Comparison of ENCODE assay signal across 8 mouse cellular contexts in the genomic region with DNA sequence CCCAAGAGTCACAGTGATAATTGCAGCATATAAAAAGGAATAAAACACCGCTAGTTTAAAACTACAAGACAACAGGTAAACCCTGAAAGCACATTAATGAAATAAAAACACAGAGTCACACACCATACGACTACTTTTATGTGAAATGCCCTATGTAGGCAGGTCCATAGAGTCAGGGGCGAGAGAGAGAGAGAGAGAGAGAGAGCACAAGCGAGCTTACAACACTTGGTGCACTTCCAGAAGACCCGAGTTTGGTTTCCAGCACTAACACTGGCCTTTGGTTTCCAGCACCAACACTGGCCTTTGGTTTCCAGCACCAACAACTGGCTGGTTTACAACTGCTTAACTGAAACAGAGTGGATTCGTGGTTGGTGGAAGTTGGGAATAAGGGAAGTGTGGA. TPM values are rescaled to one million over a fixed set of nuclear protein-coding genes. Genes with fewer than 3 reads are reported as not detected.
DNase-seq lines count a peak whose midpoint lies in the region; ATAC-seq and TF ChIP-seq lines count a peak whose summit lies in the region.

No protein-coding gene starts in this region.

- no peak overlapping the region for H3K27ac ChIP-seq in lung, postnatal 0 days (ENCODE audit: low read length)
- no peak overlapping the region for H3K27ac ChIP-seq in limb, embryonic 11.5 days (replicated peaks; ENCODE audit: low read depth, low read length)
- no peak overlapping the region for H3K27ac ChIP-seq in stomach, embryonic 14.5 days (ENCODE audit: low read length)

- peaks cover 6% of the 10 kb centered on the region; the same call in 1 of the 2 replicates for H3K4me1 ChIP-seq in lung, postnatal 0 days (ENCODE audit: insufficient read depth, low read depth, low read length)
- peaks cover 28% of the 10 kb centered on the region for H3K4me1 ChIP-seq in erythroblast, embryonic 14.5 days (ENCODE audit: control insufficient read depth)
- peaks cover 7% of the 10 kb centered on the region; the same call in 1 of the 2 replicates for H3K4me1 ChIP-seq in limb, embryonic 11.5 days (ENCODE audit: control insufficient read depth, insufficient read depth, low read length)
- peaks cover 11% of the 10 kb centered on the region for H3K4me1 ChIP-seq in stomach, embryonic 14.5 days (ENCODE audit: control insufficient read depth, insufficient read depth, low read length)

- no peak overlapping the region for H3K9ac ChIP-seq in lung, postnatal 0 days (replicated peaks; ENCODE audit: low read depth)
- H3K9ac ChIP-seq in limb, embryonic 11.5 days (ENCODE audit: low read length) = no peak overlapping the region
- H3K9ac ChIP-seq in stomach, embryonic 14.5 days (replicated peaks; ENCODE audit: low read depth, low read length) = no peak overlapping the region

- ATAC-seq in lung, postnatal 0 days = no peak
- no peak for ATAC-seq in limb, embryonic 11.5 days (ENCODE audit: insufficient number of reproducible peaks, low FRiP score, low TSS enrichment, low read depth)
- no peak for ATAC-seq in stomach, embryonic 14.5 days (ENCODE audit: insufficient number of reproducible peaks, insufficient read depth, low FRiP score, low read depth)

- no peak for TF ChIP-seq CTCF in lung, postnatal 0 days (IDR thresholded peaks at IDR 0.05)

- TF ChIP-seq EP300 in lung, postnatal 0 days (IDR thresholded peaks at IDR 0.05) = no peak

- peak overlapping the region; percentile 95 for H3K4me2 ChIP-seq in lung, postnatal 0 days (replicated peaks; ENCODE audit: low read depth, low read length)
- peak overlapping the region; percentile 83 for H3K4me2 ChIP-seq in limb, embryonic 11.5 days (ENCODE audit: low read depth, severe bottlenecking)
- H3K4me2 ChIP-seq in stomach, embryonic 14.5 days (replicated peaks; ENCODE audit: low read depth, low read length) = peak overlapping the region; percentile 54

- H3K27me3 ChIP-seq in lung, postnatal 0 days (replicated peaks; ENCODE audit: insufficient read depth, low read length) = no peaks in the 10 kb centered on the region
- H3K27me3 ChIP-seq in erythroblast, embryonic 14.5 days (ENCODE audit: control insufficient read depth) = peaks cover under 1% of the 10 kb centered on the region; the same call in 1 of the 2 replicates
- no peaks in the 10 kb centered on the region for H3K27me3 ChIP-seq in limb, embryonic 11.5 days (ENCODE audit: control insufficient read depth, insufficient read depth, low read length)
- H3K27me3 ChIP-seq in stomach, embryonic 14.5 days (ENCODE audit: control insufficient read depth, insufficient read depth, low read length) = no peaks in the 10 kb centered on the region

- no peak for DNase-seq in lung, postnatal 0 days (ENCODE audit: low spot score)
- no peak for DNase-seq in lung, postnatal 10 days
- no peak for DNase-seq in limb, embryonic 11.5 days (ENCODE audit: low spot score)
- DNase-seq in thymus, postnatal 36 days = no peak
- no peak for DNase-seq in retina, embryonic 14.5 days (ENCODE audit: low spot score)
- no peak for DNase-seq in right cerebral cortex, postnatal 14 days

- H3K4me3 ChIP-seq in lung, postnatal 0 days (ENCODE audit: low read depth, low read length) = peak overlapping the region; percentile 97
- peak overlapping the region; percentile 100 for H3K4me3 ChIP-seq in erythroblast, embryonic 14.5 days (replicated peaks)
- H3K4me3 ChIP-seq in limb, embryonic 11.5 days (ENCODE audit: low read depth, low read length) = peak overlapping the region; percentile 98
- H3K4me3 ChIP-seq in stomach, embryonic 14.5 days (ENCODE audit: low read depth, low read length) = peak overlapping the region; percentile 100; the same call in 1 of the 2 replicates

- WGBS in lung, postnatal 0 days = 40% methylated on average over 6 of the region's 6 CpGs
- WGBS in limb, embryonic 11.5 days = 45% methylated on average over 6 of the region's 6 CpGs
- WGBS in stomach, embryonic 14.5 days = 41% methylated on average over 6 of the region's 6 CpGs

- H3K36me3 ChIP-seq in lung, postnatal 0 days (ENCODE audit: insufficient read depth, low read length) = no peaks in the 10 kb centered on the region
- peaks cover 11% of the 10 kb centered on the region for H3K36me3 ChIP-seq in erythroblast, embryonic 14.5 days (ENCODE audit: control insufficient read depth)
- H3K36me3 ChIP-seq in limb, embryonic 11.5 days (ENCODE audit: control insufficient read depth, insufficient read depth, low read length) = no peaks in the 10 kb centered on the region
- no peaks in the 10 kb centered on the region for H3K36me3 ChIP-seq in stomach, embryonic 14.5 days (ENCODE audit: control insufficient read depth, insufficient read depth, low read length)

- H3K9me3 ChIP-seq in lung, postnatal 0 days (ENCODE audit: low read length) = no peaks in the 10 kb centered on the region
- no peaks in the 10 kb centered on the region for H3K9me3 ChIP-seq in erythroblast, embryonic 14.5 days (ENCODE audit: control insufficient read depth, low read length)
- no peaks in the 10 kb centered on the region for H3K9me3 ChIP-seq in limb, embryonic 11.5 days (ENCODE audit: control insufficient read depth, low read length)
- H3K9me3 ChIP-seq in stomach, embryonic 14.5 days (ENCODE audit: control insufficient read depth, low read depth, low read length) = no peaks in the 10 kb centered on the region

RNA-seq across cellular contexts. Expression of a gene that starts 0.6 kb away (rescaled TPM):
- polyA plus RNA-seq in lung, postnatal 0 days (2015; fragmentation: Nextera tagmentation; extraction: Ambion mirVana) = 9.8 and 12.5 TPM in 2 replicates
- 0.86 and 0.87 TPM in 2 replicates for polyA plus RNA-seq in erythroblast, embryonic 14.5 days (2012)
- 26.4 and 27.7 TPM in 2 replicates for polyA plus RNA-seq in limb, embryonic 11.5 days (2014; fragmentation: Nextera tagmentation; extraction: Ambion mirVana)
- 23.1 and 24.2 TPM in 2 replicates for polyA plus RNA-seq in stomach, embryonic 14.5 days (2014; fragmentation: Nextera tagmentation; extraction: Ambion mirVana)

RNA-seq across cellular contexts. Expression of a gene that starts 59.4 kb away (rescaled TPM):
- polyA plus RNA-seq in lung, postnatal 0 days (2015; fragmentation: Nextera tagmentation; extraction: Ambion mirVana) = 194 and 219 TPM in 2 replicates
- 2.5 and 4.8 TPM in 2 replicates for polyA plus RNA-seq in erythroblast, embryonic 14.5 days (2012)
- 65.1 and 73.6 TPM in 2 replicates for polyA plus RNA-seq in limb, embryonic 11.5 days (2014; fragmentation: Nextera tagmentation; extraction: Ambion mirVana)
- polyA plus RNA-seq in stomach, embryonic 14.5 days (2014; fragmentation: Nextera tagmentation; extraction: Ambion mirVana) = 119 and 148 TPM in 2 replicates

Comparison
In these comparisons a context has a peak if more than half of its experiments do, and no peak if none do; other contexts are left out.
1. RNA of a gene that starts 59.4 kb away (polyA plus RNA-seq): 194 to 219 TPM in lung, postnatal 0 days, 119 to 148 TPM in stomach, embryonic 14.5 days and 65.1 to 73.6 TPM in limb, embryonic 11.5 days; 2.5 to 4.8 TPM in erythroblast, embryonic 14.5 days; every median in the first group is over 10 times any median in the second.
2. Peak in every context shown above with its lines, with median percentiles within 50 percentile points of each other: H3K4me2 ChIP-seq and H3K4me3 ChIP-seq.